Mouse (Mus musculus) common myeloid progenitor, adult 5-6 weeks (primary cell): ENCODE data around the gene Glis3. TPM values are rescaled to one million over a fixed set of nuclear protein-coding genes. Genes with fewer than 3 reads are reported as not detected.

Experiments
- ATAC-seq: replicated peaks from 2 replicates; pipeline ENCODE4 v1.8.0; 2016; ENCODE audit warnings: low read depth, mild to moderate bottlenecking, moderate TSS enrichment, inconsistent platforms; ENCODE audit not compliant: poor library complexity, severe bottlenecking
- total RNA-seq: library from RNA; stranded (forward); fragments of 200-1000, 187-1606 nt; gene quantifications from 2 replicates; pipeline ENCODE4 v1.2.3, GENCODE M21; 2017

Glis3 gene
- total RNA-seq, 1 experiment from 2014 or later, result 0.73 TPM

DNA sequence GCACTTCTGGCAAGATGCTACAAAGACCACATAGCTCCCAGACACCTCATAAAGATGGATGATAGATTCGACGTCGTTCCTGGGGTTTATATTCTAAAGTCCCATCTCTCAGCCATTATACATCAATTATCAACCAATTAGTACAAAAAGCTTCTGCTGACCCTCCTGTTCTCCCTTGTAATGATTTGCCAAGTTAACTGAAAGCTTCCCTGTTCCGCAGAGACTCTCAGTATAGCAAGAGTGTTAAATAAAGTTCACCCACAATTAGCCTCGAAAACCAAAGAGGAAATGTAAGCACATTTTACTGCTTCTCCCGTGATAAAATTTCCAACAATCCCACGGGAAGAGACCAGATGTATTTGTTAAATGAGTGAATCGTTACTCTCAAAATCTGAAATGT lies 129.3 kb downstream of the Glis3 start:
- no peak for ATAC-seq

DNA sequence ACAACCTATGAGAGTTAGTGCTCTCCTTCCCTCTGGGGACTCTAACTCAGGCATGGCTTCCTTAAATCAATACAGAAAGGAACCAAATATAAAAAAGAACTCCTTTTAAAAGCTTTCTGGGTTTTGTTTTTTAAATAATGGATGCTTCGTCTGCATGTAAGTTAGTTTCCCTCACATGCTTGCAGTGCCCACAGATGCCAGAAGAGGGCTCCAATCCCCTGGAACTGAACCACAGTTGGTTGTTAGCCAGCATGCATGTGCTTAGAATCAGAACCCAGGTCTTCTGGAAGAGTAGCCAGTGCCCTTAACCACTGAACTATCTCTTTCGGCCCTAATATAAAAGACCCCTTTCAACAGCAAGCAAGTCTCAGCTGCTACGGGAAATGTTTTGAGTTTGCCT lies 132.9 kb downstream of the Glis3 start:
- ATAC-seq, result no peak

DNA sequence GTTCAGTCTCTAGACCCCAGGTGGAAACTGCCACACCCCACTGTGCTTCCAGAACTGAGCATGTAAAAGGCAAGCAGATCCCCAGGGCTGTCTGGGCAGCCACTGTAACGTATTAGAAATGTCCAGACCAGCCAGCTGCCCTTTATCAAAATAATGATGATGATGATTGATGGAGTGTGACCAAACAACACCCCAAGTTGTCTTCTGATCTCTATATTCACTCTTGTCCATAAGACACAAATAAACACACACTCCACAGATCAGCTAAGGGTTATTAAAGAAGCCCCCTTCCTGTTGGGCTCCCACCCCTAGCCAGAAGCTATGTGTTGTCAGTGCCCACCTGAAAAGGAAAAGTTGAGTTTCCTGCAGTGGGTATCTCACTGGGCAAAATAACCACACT lies 134.4 kb downstream of the Glis3 start:
- ATAC-seq, result no peak

DNA sequence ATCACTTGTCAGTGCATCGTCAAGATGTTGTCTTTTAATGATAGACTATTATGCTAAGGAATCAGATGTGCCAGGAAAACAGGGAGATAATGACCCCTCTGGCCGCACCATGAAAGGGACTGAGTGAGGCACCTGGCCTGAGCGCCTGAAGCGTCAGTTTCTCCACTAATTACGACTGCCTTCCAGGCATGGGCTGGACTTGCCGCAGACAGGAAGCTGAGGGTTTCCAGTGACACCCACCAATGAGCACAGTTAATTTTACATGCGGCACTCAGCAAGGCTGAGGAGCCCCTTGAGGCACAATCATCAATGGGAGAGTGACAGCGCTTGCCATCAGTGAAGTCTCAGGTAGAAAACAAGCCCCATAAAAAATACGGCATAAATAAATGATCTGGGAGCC lies 141.1 kb downstream of the Glis3 start:
- no peak for ATAC-seq

DNA sequence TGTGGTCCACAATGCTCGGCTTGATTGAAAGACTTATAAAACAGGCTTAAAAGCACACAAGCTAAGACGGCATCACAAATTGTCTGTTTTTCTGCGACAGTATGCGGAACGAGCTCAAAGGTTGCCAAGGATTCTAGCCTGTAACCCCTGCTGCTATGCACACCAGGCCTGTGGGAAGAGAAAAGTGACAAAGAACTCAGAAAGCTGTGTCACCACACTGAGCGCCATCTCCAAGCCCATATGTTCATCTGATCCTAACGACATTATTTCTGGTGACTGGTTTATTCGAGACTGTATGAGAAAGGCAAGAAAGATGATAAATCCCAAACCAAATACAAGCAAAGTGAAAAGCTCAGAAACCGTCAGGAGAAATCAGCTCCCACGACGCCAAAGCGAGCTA lies 144.9 kb downstream of the Glis3 start:
- no peak for ATAC-seq

DNA sequence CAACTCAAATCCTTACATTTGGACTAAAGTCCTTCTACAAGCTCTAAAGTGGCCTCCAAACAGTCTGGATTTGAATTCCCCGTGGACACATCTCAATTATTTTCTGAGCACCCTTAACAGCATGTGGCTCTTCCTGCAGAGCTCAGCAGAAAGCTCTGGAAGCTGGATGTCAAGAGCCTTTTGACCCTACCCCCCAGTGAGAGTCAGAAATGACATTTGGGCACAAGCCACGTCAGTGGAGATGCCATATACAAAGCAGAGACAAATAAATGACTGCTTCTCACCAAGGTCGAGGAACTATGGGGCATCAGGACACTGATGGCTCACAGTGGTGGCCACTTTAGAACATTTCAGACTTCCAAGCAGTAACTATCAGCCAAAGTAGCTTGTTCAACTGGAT lies 146.3 kb downstream of the Glis3 start:
- ATAC-seq, result no peak

DNA sequence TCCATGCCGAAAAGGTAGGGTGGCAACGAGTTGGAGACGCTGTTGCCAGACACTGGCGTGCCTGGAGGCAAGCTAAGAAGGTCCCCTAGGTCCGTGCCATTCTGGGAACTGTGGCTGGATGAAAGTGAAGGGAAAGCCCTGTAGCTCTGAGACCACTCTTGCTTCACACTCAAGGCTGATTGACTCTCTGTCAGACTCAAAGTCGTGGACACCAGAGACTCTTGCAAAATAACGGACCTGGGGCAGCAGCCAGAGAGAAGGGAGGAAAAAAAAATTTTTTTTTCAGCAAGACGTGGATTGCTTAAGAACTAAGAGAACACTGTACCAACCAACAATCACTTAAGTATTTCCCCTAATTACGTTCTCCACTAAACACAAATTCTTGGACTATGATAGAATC lies 148.1 kb downstream of the Glis3 start:
- ATAC-seq, result 0 out of 2 replicates have a peak, but pooled peaks have one; percentile 15

DNA sequence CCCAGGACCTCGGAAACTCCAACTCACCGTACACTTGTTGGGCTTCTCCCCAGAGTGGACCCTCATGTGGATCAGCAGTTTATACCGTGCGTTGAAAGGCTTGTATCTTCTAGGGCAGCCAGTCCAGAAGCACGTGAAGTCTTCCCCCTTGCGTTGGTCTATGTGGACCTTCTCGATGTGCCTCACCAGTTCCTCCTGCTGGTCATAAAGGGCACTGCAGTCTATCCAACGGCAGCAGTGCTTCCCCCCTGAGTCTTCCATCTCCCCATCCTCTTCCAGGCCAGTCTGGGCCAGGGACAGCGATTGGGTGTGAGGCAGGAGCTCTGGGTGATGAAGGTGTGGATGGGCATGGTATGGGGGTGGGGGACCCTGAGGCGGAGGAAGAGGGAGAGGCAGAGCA lies 149.0 kb downstream of the Glis3 start:
- ATAC-seq, result peak; percentile 81

DNA sequence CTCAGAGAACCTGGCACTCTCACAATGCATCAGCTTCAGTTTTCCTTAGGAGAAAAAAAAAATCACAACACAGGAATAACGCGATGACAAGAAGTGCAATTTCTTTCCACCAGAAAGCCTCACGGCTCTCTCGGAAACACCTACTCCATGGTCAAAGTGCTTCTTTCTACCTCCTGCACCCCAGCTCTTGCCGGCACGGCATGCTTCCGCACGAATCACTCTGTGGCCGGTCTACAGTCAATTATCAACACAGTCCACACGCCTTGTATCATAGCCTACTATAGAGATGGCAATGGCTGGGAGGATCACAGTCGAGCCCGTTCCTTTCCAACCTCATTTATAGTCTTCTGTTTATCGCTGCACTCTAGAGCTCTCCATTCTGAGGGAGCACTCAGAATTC lies 150.9 kb downstream of the Glis3 start:
- no peak for ATAC-seq

DNA sequence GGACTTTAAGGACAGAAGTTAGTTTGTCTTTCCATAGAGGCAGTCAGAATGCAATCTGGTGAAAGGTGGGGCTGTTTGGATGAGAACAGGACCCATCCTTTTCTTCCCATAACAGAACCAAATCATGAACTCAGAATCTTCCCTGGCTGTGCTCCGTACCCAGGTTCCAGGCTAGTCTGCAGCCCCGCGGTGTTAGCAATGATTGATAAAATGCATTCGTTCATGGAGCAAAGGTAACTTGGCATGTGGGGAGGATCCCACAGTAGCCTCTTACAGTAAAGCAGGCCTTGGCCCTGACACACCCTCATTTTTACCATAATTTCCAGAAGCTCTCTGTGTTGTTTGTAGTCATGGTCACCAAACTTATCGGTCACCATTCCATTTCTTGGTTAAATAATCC lies 152.4 kb downstream of the Glis3 start:
- ATAC-seq, result no peak

DNA sequence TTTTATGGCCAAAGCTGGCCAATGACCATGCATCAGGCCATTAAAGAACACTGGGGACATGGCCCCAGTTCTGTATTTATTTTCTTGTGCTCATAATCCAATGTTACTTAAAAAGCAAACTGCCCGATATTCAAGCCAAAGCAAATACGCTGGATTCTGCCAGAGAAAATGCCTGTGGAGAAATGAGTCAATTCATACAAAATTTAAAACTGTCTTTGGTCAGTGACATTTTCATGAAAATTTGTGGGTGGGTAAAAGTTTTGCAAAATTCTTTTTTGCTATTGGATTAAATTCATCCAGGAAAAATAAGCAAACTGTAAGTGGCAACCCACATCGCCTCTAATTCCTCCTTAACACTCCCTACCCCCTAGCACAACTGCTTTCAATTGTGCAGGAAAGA lies 154.5 kb downstream of the Glis3 start:
- ATAC-seq, result no peak

DNA sequence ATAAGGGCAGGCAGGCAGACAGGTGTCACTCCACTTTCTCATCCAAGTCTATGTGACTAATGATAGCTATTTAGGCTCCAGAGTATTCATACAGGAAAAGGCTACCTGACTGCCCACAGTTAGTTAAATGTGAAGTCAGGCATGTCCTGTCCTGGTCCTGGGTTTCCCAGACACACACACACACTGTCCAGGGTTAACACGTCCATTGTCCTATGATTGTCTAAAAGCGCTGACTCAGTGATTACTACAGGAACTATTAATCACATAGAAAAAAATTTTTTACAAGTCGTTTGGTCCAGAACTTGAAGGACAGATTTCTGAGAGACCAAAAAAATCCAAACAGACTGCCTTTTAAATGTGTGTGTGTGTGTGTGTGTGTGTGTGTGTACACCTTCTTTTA lies 157.6 kb downstream of the Glis3 start:
- ATAC-seq, result no peak

DNA sequence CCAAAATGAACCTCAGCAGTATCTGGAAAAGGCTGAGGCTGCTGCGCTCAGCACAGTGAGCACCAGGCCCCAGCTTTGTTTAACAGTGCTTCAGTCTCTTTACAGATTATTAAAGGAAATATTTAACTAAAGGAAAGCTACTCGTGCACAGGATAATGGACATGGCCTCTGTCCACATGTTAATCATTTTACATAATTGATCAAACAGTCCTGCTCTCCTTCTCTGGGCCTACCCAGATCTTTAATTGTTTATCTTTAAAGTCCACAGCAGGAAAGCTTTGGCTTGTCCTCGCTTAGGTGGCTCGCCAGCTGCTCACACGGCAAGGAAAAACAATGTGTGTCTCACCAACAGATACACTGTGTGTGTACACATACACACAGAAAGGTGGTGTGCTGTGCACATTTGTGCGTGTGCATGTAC lies 159.1 kb downstream of the Glis3 start:
- no peak for ATAC-seq

DNA sequence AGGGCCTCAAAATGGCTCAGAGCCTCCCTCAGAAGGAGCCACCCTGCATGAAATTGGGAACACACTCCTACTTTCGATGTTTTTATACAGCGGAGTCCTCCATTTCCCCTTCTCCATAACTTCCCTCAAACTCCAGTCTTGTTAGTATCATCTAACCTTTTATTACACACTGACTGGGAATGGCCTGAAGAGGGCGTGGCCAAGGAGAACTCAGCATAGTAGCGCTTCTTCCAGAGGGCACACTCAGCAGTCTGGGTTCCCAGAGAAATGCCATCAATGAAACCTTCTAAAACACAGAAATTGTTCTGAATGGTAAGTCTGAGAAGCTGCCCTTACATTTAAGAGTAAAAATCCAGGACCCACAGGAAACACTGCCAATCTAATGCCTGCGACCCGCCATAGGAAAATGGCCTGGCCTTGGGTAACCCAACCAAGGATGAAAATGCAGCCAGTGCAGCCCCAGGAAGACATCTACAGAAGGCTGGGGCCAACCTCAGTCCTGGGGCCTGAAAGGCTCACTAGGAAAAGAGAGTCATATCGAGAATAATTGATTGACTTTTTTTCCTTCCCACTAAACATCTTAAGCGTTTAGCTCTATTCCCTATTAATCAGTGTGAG lies 159.6 kb downstream of the Glis3 start:
- ATAC-seq, result no peak

DNA sequence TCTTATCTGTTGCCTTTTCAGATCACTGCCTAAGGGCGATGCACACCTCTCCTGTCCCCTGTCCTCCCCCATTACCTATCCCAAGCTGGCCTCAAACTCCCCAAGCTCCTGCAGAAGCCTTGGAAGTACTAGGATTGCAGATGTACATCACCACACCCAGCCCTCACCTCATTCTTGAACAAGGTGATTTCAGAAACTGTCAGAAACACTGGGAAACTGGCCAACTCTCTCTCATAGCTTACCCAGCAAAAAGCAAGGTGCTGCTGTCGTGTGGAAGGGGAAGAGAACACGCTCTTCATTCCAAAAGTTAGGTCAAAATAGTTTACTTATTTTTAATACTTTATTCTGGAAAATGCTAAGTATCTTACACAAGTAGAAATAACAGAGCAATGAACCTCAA lies 160.6 kb downstream of the Glis3 start:
- ATAC-seq, result no peak

DNA sequence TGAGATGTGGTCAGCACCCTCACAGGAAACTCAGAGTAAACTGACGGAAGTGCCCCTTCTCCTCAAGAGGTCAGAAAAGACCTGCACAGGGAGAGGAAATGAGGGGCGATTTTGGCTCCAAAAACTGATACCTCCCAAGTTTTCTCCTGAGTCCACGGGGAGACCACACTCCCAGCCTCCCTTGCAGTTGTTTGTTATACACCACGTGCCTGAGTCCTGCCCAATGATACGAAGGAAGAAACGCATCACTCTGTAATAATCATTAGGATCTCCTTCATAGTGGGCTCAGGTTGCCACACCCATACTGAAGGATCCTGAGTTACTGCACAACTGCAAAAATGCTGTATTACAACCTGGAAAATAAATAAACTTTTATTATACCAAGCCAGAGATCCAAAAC lies 161.0 kb downstream of the Glis3 start:
- ATAC-seq, result no peak

DNA sequence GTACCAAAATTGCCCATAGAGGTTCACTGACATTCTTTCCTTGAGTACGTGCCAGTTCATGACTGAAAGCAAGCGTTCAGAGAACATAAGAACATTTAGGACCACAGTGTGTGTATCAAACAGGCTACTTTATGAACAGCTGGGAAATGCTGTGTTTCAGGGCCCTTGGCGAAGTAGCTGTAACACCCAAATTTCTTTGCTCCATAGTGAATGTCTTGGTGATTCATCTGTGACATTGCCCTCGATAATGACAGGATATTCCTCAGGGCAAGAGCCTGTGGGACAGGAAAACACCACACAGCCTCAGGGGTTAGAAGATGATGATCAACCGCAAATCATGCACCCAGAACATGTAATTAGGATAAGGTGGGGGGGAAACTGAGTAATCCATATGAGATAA lies 161.6 kb downstream of the Glis3 start:
- no peak for ATAC-seq

DNA sequence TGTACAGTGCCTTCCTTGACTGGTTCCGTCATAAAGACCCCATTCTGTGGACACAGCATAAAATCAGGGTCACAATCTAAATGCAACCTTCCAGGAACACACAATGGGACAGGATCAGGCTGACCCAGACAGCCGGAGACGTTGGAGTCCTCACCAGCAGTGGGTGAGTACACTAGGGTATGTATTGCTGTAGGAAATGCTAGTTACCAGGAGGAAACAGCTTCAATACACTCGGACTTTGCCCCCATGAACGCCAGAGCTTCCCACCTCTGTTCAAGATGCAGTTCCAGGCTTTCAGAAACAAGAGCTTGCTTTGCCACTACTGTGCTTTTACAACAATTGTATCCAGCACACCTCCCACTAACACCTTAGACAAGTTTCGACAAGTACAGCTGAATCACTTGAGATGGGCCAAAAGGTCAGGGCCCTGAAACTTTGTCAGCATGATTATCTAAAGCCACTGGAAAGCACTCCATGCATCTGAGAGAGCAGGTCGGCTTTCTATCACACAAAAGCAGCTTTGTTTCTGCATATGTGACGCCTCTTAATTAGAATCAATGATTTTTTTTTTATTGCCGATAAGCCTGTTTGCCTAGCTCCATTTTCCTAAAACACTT lies 162.3 kb downstream of the Glis3 start:
- no peak for ATAC-seq

DNA sequence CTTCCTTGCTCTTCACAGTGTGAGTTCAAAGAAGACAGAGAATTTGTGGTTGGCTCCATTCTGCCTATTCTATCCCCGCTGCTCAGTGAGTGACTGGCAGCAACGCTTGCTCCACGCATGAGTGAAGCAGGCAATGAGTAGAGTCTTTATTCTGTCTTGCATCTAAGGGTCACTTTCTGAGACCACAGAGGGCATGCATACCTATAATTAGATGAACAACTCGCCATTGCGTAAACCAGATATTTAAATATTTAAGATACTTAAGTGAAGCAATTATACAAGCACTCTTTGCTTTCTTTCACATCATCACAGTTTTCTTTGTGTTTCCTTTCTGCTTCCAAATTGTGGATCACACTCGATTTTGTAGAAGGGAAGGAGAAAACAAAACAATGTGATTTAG lies 163.4 kb downstream of the Glis3 start:
- no peak for ATAC-seq

DNA sequence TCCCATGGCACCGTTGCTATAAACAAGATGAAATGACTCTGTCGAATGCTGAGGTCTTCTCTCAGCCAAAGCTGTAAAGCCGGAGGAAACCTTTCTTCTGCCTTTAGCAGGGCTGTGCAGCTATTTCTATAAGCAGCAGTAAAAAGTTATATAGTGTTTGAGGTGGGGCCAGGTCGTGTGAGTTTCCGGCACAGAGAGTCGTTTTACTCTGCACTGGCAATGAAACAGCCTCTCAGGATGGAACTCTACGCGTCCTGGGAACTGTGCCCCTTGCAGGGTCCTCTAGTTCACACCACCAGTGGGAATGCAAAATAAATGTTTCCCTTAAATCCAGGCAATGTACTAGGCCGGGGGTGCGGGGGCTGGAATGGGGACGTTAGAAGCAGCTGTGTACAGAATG lies 167.4 kb downstream of the Glis3 start:
- ATAC-seq, result no peak

DNA sequence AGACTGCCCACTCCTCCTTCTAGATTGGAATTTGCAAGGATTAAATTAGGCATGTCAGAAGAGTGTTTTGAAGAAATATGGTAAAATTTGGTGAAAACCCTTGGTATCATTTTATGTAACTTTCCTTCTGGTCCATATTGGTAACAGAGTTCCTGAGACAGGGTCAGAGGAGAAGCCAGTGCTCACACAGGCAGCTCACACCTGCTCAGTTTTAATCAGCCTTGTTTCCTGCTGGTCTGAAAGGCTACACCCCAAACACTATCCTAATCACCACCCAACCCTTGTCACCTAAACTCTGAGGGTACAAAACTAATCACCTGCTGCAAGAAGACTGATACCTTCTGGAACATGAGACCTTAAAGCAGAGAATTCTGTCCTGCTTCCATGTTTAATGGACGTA lies 168.0 kb downstream of the Glis3 start:
- ATAC-seq, result no peak

DNA sequence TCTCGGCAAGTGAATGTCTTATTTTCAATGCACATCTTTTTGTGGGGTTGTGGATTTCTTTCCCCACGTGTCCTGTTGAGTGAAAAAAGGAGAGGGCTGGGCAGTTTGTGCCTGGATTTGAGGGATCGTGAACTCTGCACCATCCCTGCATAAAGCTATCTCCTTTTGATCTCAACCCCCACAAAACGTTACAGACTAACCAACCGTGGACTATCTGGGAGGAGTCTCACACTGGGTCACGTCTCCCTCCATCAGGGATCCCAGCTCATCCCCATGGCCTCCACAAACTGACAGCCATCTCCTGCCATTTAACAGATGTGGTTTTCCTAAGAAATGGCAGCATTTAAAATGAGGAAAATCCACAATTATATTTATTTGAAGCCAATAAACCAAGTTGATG lies 174.5 kb downstream of the Glis3 start:
- no peak for ATAC-seq
